Mouse (Mus musculus): ENCODE measurements around the gene Gm5134. TPM values are rescaled to one million over a fixed set of nuclear protein-coding genes. Genes with fewer than 3 reads are reported as not detected.
A peak's percentile ranks its signal among the peaks of the same experiment; 100 is the strongest.

Gm5134 gene
- total RNA-seq, 2 experiments from 2014 or later: 0.11 to 0.47 TPM

DNA sequence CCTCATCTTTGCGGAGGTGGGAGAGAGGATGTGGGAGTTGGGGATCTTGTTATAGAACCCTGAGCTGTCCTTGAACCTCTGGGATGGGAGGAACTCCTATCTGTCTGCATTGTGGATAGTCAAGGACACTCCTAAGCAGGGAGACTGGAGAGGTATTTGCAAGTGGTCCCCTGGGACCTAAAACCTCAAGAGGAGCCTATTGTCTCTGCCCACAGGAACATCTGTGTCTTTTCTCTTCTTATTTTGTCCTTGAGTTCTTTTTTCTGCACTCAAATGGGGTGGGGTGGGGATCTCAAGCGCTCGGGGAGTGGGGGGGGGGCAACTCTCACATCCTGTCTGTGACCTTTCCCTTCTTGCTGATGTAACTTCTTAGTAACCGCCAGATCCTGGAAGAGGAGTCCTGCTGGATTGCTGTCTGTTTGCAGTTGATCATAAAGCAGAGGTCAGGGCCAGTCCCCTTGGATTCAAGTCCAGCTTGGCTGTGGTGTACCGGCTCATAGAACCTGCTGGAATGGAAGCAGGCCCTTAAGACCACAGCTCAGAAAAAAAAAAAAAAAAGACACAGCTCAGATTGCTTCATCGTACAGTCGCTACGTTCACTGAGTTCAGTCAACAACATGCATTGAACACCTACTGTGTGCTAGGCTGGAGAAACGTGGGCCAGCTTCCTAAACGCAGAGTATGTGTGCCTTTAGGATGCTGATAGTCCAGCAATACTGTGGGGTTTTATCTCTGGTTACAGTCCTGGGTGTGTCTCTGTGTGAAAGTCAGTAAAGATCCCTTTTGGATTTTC, 16.3 kb upstream of the Gm5134 start:
- no peak for ATAC-seq (ENCODE audit: poor library complexity, severe bottlenecking)

DNA sequence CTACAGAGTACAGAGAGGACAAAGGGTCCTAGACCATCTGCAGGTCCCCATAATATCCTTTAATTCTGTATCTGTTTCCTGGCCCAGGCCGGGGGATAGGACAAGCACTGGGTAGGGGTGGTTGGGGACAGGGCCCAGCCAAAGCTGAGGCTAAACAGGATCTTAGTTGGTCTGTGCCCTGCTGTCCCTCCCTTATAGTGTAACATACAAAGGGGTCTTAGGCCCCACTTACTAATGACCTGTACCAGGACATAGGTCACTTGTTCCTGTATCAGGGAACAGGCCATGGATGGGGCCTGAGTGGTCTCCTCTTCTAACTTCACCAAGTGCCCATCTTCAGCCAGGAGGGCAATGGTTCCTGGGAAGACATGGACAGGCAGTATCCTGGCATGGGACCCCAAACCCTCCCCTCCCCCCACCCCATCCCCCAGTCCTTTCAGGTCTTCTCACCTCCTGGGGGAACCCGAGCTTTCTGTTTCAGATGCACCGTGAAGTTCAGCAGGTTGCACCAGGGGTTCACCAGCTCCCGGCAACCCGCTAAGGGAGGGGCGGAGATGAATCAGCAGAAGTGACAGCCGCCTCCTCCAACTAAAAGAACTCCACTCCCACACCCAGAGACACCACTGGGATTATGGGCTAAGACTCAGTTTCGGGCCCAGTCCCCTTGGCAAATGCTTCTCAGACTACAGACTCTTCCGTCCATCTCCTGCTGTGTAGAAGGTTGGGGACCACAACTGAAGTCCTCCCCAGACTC, 14.7 kb upstream of the Gm5134 start:
- no peak for ATAC-seq (ENCODE audit: poor library complexity, severe bottlenecking)

DNA sequence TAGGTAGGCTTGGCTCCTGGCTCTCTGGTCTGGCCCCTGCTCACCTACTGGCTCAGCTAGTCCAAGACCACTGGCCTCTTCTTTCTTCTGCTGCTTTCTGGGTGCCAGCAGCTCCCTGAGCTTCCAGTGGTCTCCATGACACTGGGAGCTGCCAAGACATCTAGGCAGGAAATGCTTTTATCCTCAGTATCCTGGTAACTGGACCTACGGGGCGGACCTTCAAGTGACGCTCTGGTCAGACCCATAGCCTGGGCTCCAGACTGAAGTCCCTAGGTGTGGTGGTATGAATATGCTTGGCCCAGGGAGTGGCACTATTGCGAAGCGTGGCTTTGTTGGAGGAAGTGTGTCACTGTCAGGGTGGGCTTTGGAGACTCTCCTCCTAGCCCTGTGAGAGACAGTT, 13.8 kb upstream of the Gm5134 start, which contains the start of gene Gm867:
TSS of gene Gm867 (minus strand) at position 153 of the 400 bp plus-strand sequence.
- no peak for ATAC-seq (ENCODE audit: poor library complexity, severe bottlenecking)

DNA sequence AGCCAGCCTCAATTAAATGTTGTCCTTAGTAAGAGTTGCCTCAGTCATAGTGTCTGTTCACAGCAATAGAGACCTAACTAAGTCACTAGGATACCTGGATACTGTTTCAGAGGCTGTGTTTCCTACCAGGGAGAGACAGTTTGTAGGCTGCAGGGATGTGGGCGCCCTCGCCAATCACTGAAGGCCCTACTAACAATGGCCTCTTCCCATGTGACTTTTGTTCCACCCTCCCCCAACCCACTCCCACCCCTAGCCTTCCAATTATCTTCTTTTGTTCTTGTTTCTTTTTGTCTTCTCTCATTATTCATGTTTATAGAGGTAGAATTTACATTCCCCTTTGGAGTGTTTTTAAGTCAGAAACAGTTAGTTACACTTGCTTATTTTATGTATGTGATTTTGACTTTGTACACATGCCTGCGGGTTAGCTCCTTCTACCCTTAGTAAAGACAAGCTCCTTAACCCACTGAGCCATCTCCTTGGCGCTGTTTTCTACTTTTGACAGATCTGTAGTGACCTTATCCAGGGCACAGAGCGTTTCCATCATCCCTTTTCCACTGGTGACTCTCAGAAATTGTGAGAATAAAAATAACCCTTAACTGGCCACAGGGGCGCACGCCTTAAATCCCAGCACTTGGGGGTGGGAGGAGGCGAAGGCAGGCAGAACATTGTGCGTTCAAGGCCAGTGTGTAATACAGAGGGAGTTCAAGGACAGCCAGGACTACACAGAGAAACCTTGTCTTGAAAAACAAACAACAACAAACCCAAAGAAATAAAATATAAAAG, 13.1 kb upstream of the Gm5134 start:
- no peak for ATAC-seq (ENCODE audit: poor library complexity, severe bottlenecking)

DNA sequence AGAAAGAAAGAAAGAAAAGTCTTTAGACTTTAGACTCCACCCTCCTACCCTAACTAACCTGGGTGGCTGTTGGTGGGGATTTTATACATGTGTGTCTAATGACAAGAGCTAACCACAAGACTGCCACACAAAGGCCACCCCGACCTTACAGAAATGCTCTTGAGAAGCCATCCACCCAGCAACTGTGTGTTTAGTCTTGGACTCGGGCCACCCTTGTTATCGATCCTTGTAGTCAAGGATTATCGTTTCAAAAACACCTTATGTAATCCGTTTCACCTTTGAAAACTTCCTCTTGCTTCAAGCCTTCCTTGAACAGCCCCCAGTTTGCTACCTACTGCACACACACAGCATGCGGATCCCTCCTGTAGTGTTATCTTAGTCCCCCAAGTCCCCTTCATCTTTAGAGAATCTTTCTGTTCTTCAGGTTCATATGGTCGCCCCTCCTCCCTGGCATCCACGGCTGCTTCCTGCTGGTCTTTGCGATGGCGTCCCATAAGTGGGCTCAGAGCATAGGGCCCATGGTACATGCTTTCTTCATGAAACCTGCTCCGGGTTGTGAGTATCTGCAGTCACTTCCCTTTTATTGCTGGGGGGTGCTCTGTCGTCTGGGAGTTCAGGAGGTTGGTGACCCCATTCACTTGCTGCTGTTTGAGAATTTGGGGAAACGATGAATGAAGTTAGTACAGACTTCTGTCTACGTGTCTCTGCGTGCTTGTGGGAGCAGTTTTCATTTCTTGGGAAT, 11.4 kb upstream of the Gm5134 start, which contains the start of gene Vpreb3:
TSS of gene Vpreb3 (plus strand) at position 322 of the 742 bp plus-strand sequence.
- no peak for ATAC-seq (ENCODE audit: poor library complexity, severe bottlenecking)

DNA sequence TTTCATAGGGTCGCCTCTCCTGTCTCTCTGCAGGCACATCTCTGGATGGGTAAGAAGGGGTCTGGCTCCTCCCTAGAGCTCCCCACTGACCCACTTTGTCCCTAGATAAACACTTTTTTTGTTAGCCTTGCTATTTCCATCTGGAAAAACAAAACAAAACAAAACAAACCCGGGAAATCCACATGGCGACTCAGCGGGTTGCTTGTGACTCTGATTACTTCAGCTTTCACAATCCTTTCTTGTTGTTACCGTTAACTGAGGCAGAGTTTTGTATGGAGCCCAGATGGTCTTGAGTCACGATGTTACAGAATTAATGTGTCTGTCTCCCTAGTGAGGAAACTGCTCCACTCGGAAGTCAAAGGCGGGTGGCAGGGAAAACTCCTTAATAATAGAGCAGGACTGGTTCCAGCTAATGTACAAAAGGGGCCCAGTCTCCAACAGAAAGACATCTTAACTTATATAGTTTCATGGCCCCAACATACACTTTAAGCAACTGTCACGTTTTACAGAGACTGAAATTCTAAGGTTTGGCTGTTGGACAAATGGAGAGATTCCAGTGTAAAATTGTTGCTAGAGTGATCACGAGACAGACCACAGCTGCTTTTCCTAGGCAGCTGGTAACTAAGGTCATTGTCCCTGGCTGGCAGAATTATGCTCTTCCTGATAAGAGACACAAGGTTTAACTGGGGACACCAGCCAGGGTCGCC, 10.1 kb upstream of the Gm5134 start:
- ATAC-seq (ENCODE audit: poor library complexity, severe bottlenecking): no peak

DNA sequence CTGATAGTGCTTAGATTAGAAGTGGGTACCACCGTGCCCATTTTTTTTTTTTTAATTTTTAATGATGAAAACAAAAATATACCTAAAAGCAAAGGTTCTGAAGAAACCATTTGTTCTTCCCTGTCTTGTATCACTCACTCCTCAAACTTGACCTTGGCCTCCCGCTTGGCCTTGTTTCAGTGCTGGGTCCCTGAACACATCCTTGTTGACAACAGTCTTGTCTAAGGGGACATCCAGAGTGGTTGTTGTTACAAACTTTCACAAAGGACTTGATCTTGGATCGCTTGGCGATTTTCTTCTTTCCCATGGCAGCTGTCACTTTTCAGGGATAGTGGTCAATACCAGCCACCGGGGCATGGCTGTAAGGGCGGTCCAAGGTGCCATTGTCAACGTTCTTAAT, 9.1 kb upstream of the Gm5134 start:
- no peak for ATAC-seq (ENCODE audit: poor library complexity, severe bottlenecking)

DNA sequence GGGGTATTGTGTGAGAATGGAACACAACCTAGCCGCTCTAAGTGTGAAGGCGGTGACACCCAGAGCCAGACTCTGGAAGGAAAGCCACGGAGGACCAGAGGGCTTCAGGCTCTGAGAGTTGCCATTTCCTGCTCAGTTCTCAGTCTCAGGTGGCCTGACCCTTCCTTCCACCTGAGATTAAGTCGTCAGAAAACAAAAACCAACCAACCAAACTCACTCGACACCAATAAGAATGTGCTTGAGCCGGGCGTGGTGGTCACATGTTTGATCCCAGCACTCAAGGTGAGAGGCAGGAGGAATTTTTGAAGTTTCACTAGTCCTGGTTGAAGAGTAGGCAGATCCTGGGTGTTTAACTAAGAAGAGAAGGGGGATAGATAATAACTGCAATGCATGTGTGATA, 8.4 kb upstream of the Gm5134 start:
- ATAC-seq (ENCODE audit: poor library complexity, severe bottlenecking): no peak

DNA sequence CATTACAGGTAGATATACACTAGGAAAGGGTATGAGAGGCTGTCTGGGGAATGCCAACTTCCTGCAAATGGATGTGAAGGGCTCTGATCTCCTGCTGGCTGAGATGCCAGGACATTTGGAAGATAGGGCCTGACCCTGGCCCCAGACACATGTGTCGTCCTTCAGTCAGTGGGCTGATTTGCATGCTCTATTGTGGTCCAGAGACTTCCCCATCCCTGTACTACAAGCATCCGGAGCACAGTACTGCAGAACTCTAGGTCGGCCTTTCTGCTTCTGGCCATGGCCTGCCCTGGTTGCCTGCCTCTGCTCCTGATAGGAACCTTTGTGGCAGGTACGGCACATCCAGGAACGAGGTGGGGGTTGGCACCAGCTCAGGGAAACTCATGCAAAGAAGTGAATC, 6.2 kb upstream of the Gm5134 start:
- no peak for ATAC-seq (ENCODE audit: poor library complexity, severe bottlenecking)

DNA sequence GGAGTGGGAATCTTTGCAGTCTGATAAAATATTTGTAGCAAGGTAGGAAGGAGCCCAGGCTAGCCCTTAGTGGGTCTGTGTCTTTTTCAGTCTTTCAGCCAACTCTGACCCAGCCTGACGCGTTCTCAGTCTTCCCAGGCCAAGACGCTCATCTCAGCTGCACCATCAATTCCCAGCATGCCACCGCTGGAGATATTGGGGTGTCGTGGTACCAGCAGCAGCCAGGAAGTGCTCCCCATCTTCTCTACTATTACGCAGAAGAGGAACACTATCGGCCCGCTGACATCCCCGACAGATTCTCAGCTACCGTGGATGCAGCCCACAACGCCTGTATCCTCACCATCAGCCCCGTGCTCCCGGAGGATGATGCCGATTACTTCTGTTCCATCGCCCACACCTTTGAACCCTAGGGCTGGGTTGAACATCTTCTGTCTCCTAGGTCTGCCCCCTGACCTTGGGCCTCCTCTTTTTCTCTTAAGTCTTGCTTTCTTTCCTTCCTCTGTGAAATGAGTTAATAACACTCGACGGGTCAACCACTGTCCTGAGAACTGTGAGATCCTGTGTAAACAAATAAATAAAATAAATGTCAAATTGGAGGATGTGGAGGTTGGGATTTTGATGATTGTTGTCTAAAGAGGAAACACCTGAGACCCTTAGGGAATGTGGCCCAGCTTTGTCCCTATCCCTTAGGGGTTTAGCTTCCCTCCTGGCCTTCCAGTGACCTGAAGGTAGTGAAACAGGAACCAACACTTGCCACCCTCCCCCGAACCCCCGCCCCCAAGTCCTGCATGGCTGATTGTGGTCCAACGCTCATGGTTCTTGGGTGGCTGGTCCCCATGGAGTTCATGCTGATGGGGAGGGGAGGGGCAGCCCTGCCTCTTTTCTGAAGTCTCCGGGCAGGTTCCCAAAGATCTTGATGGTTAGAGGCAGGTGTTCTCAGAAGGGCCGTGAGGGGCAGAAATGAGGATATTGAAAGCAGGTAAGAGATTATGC, 5.0 kb upstream of the Gm5134 start:
- ATAC-seq (ENCODE audit: poor library complexity, severe bottlenecking): no peak

DNA sequence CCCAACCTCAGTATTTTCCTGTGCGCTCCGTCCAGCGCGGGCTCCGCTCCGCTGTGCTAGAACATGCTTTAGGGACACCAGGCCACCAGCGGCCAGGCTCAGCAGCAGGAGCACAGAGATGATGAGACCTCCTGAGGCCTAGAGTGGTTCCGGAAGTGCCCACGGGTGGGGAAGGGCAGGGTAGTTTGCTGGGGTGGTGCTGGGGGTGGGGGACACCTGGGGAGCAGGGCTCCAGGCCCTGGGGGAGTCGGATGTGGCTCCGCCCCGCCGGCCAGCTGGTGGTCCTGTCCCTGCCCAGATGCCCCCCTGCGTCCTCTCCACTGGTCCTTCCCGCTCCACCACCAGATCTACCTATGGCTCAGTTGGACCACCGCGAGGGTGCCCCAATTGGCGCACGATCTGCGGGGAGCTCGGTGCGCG, 3.5 kb upstream of the Gm5134 start:
- no peak for ATAC-seq (ENCODE audit: poor library complexity, severe bottlenecking)

DNA sequence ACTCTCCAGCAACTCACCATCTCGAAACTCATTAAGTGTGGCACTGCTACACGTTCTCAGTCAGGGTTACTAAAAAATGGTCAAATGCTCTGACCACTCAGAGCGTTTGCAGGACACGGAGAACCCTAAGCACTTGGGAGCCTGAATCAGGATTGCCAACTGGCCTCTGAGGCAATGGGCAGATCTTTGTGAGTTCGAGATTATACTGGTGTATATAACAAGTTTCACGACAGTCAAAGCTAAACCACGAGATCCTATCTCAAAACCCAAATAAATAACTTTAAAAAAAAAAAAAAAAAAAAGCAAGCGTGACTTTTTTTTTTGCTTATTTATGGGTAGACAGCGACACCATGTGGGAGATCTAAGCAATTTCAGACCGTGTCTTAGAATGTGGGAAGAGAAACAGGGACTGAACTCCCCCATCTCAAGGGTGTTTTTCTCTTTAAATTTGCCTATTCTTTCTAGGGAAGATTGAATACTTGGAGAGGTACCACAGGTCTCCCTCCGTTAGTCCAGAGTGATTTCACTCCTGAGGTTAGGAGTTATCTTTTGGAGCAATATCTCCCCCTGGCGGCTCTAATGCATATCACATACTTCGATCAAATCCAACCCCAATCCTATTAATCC, 2.8 kb upstream of the Gm5134 start:
- ATAC-seq (ENCODE audit: poor library complexity, severe bottlenecking): peak; percentile 73

DNA sequence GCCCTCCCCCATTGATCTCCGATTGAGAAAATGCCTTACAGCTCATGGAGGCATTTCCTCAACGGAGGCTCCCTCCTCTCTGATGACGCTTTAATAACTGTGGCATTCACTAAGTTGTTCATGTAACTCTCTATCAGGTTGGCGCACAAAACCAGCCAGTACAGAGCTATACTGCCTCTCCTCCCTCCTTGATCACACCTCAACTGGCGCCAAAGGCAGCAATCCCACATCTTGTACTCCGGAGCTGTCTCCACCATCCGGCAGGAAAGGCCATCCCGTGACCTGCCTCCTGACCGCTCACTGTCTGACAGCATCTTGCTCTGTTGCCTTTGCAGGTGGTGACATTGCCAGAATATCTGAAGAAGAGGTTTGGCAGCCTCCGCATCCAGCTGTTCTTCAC, 19.5 kb downstream of the Gm5134 start:
- no peak for ATAC-seq (ENCODE audit: poor library complexity, severe bottlenecking)

DNA sequence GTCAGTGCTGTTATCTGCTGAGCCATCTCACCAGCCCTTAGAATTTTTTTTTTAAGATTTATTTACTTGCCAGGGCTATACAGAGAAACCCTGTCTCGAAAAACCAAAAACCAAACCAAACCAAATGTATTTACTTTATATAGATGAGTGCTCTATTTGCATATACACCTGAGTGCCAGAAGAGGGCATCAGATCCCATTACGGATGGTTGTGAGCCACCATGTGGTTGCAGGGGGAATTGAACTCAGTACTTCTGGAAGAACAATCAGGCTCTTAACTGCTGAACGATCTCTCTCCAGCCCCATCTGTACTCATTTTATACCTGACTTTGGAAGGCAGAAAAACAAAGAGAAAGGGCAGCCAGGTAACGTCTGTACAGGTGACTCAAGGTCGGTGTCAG, 20.9 kb downstream of the Gm5134 start:
- no peak for ATAC-seq (ENCODE audit: poor library complexity, severe bottlenecking)

DNA sequence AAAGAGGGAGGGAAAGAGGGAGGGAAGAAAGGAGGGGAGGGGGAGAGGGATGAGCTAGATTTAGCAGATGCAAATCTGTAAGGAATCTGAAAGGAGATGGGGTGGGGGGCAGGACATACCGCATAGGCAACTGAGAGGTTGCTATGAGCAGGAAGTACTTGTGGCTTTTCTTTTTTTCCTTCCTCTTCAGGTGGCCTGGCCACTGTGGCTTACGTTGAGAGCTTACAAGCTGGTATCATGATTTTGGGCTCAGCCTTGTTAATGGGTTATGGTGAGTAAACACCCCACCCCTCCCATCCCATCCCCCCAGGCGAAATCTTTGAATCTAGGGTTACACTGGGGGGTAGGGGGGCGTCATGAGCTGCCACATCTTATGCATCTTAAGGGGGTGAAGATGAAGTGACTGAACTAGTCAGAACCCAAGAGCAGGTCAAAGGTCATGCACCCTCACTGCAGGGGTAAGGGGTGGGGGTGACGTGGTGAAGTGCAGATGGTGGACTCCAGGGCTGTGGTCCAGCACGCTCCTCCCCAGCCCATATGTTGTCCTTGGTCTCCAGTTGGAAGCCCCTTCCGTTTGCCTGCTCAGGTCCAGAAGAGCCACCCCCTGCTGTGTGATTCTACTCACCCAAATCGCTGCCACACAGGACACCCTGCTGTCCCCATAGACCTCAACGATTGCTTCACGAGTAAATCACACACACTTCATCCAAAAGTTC, 24.0 kb downstream of the Gm5134 start:
- no peak for ATAC-seq (ENCODE audit: poor library complexity, severe bottlenecking)

DNA sequence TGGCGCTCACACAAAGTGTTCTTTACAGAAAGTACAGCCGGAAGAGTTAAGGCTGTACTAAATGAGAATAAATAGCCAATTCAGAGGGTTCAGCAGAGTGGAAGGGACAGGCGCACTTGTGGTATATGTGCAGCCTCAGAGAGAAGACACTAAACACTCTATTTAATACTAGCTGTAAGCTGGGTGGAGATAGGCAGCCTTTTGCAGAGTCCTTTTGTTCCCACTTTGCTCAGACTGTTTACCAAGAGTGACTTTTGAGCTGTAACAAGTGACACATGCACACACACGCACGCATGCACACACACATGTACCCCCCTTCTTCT, 24.5 kb downstream of the Gm5134 start:
- ATAC-seq (ENCODE audit: poor library complexity, severe bottlenecking): no peak

DNA sequence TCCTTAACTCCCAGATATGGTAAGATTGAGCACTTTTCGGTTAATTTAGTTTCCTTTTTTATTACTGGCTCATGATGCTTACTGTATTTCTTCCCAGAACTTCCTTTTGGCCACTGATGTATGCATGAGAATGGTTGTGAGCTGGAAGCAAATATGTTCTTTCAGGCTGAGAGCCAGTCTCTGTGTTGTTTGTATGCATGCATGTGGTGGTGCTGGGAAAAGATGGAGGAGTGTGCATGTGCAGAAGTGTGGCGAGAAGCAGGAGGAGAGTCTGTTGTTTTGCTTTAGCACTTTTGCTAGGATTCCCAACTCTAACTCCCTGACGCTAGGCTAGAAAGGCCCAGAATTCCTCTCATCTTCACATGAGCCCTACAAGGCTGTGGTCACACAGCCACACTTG, 25.1 kb downstream of the Gm5134 start:
- no peak for ATAC-seq (ENCODE audit: poor library complexity, severe bottlenecking)
